Mouse (Mus musculus) gastrocnemius, postnatal 10 days (tissue): ENCODE measurements at regions not wholly inside any gene's neighbourhood (a gene's known extent, or its start where the extent isn't known, plus 50 kb on each side); places are given as distances from the start of the nearest gene placed in this dataset.

Source experiments
- DNase-seq: peaks from one replicate; pipeline ENCODE4 v3.0.0; 2021; ENCODE audit warnings: mixed read lengths

- no peak for DNase-seq
These were observed 166.6 kb downstream of the Atp6ap1l start for GRCm38 (mm10) chr13:90738513-90738912.

- DNase-seq = no peak
These were observed 171.9 kb downstream of the Atp6ap1l start for GRCm38 (mm10) chr13:90733265-90733664.

DNA sequence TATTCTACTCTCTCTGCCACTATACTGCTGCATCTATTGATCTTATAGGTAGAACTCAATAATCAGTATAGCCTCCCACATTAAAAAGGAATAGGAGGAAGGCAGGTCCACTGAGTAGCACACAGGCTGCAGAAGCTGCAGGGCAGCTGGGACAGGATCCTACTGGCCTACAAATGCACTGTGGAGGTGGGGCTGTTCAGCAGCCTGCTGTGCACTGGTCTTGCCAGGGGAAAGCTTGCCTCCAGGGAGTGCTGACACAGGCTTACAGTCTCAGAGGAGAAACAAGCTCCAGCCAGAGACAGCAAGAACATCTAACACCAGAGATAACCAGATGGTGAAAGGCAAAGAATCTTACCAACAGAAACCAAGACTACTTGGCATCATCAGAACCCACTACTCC, 176.1 kb downstream of the Atp6ap1l start:
- DNase-seq = peak; percentile 14

DNA sequence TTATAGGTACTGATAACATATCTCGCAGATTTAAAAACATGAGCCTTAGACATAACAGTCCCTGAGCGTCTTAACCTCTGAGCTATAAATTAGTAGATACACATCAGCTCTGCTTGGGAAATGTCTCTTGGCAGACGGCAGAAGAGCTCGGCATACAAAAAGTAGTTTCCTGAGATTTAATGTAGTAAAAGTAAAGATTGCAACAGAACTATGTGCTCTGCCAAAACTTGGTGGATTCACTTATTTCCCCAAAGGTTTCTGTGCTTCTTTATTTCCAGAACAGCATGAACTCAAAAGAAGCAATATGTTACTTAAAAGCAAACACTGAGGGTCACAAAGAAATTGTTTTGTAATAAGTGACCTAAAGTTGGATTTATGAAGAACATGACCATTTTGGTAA, 177.3 kb downstream of the Atp6ap1l start:
- DNase-seq = no peak

DNA sequence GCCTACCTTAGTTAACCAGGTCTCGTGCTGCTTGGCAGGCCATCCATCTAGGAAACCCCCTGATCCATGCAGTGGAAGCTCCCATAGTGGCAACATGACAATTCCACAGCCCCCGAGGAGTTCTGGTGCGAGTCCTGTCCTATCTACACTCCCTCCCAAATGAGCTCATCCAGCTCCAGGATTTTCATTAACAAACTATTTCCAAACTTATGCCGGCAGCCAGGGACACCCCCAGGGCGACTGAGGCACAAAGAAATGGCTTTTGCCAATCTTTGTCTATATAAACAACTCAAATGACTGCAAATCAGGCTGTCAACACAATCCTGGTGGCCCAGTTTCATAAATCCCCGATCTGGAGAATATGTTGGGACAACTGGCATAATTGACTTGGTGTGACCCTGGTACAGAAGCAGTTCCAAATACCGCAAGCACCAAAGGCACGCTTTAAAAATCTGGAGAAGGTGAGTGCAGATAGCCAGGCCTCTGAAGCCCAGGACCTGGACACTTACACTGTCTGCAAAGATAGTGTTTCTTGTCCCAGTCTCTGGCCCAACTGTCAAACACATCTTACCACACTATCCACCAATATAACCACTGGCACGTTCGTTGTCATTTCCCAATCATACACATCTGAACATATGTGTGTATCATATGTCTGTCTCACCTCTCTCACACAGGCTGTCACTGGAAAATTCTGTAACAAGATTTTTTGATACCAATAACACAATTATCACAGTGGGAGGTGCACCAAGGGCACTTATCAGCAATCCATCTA, 179.9 kb downstream of the Atp6ap1l start:
- DNase-seq = no peak

GRCm38 (mm10) chr13:90724598-90724997, 180.6 kb downstream of the Atp6ap1l start:
- no peak for DNase-seq

- no peak for DNase-seq
These were observed 181.6 kb downstream of the Atp6ap1l start for GRCm38 (mm10) chr13:90723533-90723898.

- DNase-seq = no peak
These were observed 182.3 kb downstream of the Atp6ap1l start for GRCm38 (mm10) chr13:90722599-90723532.

DNA sequence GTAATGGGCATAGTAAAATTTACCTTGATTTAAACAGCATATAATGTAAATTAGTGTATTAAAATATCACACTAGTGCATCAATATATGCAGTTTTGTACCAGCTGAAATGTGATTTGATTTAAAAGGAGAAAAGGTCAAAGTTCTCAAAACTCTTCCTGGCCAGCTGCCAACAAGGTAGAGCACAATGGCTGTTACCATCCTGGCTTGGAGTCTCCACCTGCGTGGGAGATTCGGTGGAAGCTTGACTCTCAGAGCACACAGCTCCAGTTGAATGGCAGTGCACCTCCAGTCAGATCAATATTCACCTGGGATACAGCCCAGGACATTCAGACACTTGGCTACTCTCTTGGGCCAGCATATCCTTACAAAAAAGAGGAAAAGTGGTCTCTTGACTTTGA, 220.8 kb downstream of the Atp6ap1l start:
- no peak for DNase-seq

DNA sequence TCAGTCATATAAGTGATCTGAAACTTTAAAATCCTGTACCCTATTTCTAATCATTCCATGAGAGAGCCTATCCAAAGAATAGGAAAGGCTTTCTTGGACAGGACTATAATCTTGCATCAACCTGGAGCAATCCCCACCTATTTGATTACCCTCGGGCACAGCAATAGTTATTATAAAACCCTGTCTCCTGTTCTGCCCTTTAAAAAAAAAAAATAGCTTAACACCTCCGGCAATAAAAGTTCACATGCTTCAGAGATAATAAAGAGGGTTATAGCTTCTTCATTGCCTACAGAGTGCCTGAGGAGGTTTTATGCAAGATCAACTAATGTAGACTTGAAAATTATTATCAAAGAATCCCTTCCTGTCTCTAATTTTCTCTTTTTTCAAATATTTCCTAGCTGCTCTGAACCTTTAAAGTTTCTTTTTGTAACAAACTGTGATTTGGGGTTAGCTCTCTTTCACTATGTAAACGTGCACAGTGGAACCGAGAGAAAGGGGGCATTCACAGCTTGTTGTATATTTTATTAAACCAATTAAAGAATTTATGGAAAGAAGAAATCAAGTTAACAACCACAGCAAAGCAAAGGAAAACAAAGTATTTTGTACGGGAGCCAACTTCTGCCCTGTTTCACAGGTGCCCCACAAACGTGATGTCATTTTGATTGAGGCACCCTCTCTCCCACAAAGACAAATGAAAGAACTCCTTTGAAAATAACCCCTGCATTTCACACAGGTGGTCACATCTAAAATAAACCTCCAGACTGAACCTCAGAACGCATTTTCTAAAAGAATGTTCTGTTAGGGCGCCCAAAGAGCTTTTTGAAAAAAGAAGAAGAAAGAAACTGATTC, 225.8 kb downstream of the Atp6ap1l start:
- no peak for DNase-seq

GRCm38 (mm10) chr13:90673823-90674222, 231.3 kb downstream of the Atp6ap1l start:
- DNase-seq = no peak

GRCm38 (mm10) chr13:90673079-90673478, 232.1 kb downstream of the Atp6ap1l start:
- no peak for DNase-seq

DNA sequence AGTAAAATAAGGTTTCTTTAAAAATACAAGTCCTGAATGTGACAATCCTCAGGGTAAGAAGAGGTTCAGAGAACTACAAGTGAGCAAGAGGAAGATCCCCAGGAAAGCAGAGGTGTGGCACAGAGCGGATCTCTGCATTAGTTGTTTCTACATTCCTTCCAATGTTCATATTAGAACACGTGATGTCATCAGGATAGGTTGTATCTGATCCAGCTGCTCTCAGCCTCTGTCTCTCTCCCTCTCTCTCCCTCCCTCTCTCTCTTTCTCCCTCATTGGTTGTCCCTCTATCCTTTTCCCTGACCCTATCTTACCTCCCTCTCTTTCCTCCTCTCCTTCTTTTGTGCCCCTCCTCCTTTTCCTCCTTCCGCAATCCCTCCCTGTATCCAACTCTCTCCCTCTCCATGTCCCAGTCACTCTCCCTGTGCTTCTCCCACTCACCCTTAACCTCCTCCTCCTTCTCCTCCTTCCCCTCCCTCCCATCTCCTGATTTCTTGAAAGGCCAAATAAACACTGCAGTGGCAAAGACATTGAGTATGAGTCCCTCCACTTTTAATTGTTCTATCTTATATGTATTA, 243.5 kb downstream of the Atp6ap1l start:
- no peak for DNase-seq

DNA sequence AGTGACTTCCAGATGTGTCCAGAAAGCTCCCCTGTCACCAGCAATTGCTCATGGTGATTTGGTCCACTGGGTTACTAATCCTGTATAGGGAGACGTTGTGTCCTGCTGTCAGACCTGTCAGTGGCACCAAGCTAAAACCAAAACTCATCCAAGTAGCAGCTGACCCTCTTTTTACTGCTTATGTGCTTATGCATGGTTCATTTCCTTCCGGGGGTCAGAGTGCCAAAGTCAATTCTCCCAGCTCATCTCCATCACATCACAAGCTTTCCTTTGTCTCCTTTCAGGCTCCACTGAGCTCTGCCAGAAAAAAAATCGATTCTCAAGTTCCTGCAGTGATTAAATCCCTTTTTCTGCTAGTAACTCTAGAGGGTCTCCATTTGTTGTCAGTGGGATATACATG, 244.2 kb downstream of the Atp6ap1l start:
- no peak for DNase-seq

DNA sequence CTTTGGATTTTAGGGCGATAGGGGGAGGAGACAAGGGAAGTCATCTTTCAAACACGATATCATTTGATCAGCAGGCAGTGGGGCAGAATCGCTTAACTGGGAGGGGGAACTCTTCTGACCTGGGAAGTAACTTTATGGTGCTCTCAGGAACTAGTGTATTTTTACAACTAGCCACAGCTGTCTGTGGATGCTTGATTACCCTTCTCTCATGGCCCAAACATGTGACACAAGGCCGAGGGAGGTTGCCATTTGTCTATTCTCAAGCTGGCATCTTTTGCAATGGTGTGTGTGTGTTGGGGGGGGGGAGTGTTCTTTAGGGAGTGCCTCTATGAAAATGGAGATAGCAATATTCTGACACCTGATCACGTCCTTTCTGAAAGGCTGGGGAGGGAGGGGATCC, 246.1 kb downstream of the Atp6ap1l start:
- no peak for DNase-seq

DNA sequence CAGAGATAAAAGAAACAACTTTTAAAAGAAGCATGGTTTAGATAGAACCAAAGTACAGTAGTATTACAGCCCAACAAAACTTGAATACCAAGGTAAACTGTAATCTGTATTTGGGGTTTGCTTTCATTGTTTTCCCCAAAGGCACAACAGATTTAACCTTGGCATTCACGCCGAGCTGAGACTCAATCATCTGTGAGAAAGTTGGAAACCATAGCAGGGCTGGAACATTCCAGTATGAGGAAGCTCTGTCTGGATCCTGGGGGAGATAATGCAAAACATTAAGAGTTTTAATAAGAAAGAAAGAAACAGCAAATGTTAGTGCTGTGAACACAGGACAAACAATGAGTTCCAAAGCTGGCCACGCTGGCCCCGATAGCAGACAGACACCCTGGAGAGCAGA, 258.8 kb downstream of the Atp6ap1l start:
- no peak for DNase-seq

DNA sequence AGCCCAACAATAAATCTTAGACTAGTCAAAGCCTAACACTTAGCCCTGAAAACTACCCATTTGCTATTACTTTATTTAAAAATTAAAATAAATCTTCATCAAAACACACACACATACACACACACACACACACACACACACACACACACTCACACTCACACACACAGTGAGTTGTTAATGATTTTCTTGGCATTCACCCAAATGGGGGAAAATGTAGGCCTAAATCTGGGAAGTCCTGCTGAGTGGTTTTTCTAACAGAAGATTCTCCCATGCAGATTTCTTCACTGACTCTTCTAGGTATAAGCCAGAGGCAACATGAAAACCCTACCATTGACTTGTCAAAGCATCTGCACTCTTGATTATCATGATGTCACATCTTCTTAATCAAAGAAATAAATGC, 260.9 kb downstream of the Atp6ap1l start:
- DNase-seq = no peak

GRCm38 (mm10) chr13:90643575-90644215, 261.5 kb downstream of the Atp6ap1l start:
- no peak for DNase-seq

- no peak for DNase-seq
These were observed 262.0 kb downstream of the Atp6ap1l start for GRCm38 (mm10) chr13:90643109-90643508.

- no peak for DNase-seq
These were observed 262.8 kb downstream of the Atp6ap1l start for GRCm38 (mm10) chr13:90642206-90642823.
